8 mouse cellular contexts compared by ENCODE assay signal in the genomic region with DNA sequence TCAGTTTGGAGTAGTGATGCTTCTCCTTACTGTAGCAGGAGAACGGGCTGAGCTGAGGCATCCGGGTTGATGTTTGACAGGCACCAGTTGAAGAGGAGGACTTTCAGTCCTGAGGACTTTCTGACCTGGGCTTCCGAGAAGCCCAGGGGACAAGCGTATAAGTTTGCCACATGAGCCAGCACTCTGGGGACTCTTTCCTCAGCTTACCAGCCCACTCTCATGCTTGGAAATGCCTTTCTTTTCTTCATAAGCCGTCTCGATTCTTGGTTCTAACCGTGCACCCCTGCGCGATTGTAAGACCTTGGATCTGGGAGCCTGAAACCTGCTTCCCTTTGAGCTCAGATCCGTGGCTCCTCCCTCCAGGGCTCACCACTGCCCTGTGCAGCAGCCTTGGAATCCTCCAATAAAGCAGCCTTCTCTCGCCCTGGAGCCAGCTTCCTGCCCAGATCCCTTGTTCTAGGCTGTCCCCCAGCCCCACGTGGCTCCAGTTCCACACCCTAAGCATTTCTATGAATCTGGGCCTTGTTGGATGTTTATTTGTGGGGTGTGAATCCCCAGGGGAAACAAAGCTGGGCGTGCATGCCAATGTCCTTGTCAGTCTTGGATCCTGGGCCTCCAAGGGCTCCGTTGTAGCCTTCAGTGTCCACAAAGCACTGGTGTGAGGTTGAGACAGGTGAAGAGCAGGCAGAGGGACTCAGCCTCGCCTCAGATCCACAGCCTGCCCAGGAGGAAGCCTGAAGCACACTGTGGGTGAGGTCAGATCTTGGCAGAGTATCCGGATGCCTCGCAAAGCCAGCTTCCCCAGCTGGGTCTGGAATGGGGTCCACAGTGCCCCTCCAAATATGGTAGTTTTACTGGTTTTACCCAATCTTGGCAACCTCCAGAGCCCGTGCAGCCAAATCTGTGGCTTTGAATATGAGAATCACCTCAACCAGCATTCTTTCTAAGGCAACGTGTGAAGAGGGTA.
DNase-seq lines count a peak whose midpoint lies in the region; ATAC-seq lines count a peak whose summit lies in the region.

No protein-coding gene starts in this region.

- H3K27ac ChIP-seq in embryonic facial prominence, embryonic 11.5 days (replicated peaks; ENCODE audit: low read depth, low read length), result no peak overlapping the region
- H3K27ac ChIP-seq in hindbrain, embryonic 10.5 days, result peak overlapping the region; percentile 84
- H3K27ac ChIP-seq in limb, embryonic 13.5 days, result peak overlapping the region; percentile 65
- H3K27ac ChIP-seq in midbrain, embryonic 16.5 days (ENCODE audit: low read length), result peak overlapping the region; percentile 22; the same call in 1 of the 2 replicates

- peaks cover 2% of the 10 kb centered on the region; the same call in 1 of the 2 replicates for H3K4me1 ChIP-seq in embryonic facial prominence, embryonic 11.5 days (ENCODE audit: control insufficient read depth, insufficient read depth, low read length)
- peaks cover 49% of the 10 kb centered on the region for H3K4me1 ChIP-seq in hindbrain, embryonic 10.5 days (replicated peaks)
- peaks cover 46% of the 10 kb centered on the region for H3K4me1 ChIP-seq in limb, embryonic 13.5 days
- H3K4me1 ChIP-seq in midbrain, embryonic 16.5 days (ENCODE audit: control insufficient read depth, insufficient read depth, low read length), result peaks cover 11% of the 10 kb centered on the region

- no peaks in the 10 kb centered on the region for H3K27me3 ChIP-seq in embryonic facial prominence, embryonic 11.5 days (ENCODE audit: control insufficient read depth, insufficient read depth, low read length)
- no peaks in the 10 kb centered on the region; the same call in 1 of the 2 replicates for H3K27me3 ChIP-seq in hindbrain, embryonic 10.5 days (ENCODE audit: insufficient read depth, poor library complexity, severe bottlenecking)
- H3K27me3 ChIP-seq in limb, embryonic 13.5 days, result no peaks in the 10 kb centered on the region
- H3K27me3 ChIP-seq in midbrain, embryonic 16.5 days (ENCODE audit: control insufficient read depth, insufficient read depth, low read depth, low read length), result 0 out of 2 replicates have a peak, but pooled peaks cover 2% of the 10 kb centered on the region

- H3K4me2 ChIP-seq in embryonic facial prominence, embryonic 11.5 days (ENCODE audit: low read depth, low read length), result no peak overlapping the region
- H3K4me2 ChIP-seq in limb, embryonic 13.5 days (replicated peaks), result peak overlapping the region; percentile 14; the same call in 1 of the 2 replicates
- no peak overlapping the region for H3K4me2 ChIP-seq in midbrain, embryonic 16.5 days (ENCODE audit: low read length)

- H3K9me3 ChIP-seq in embryonic facial prominence, embryonic 11.5 days (replicated peaks; ENCODE audit: control insufficient read depth, low read length), result no peaks in the 10 kb centered on the region
- H3K9me3 ChIP-seq in hindbrain, embryonic 10.5 days, result no peaks in the 10 kb centered on the region
- no peaks in the 10 kb centered on the region for H3K9me3 ChIP-seq in limb, embryonic 13.5 days
- H3K9me3 ChIP-seq in midbrain, embryonic 16.5 days (replicated peaks; ENCODE audit: control insufficient read depth, low read length, poor library complexity, severe bottlenecking), result no peaks in the 10 kb centered on the region

- 47% methylated on average over 19 of the region's 19 CpGs for WGBS in embryonic facial prominence, embryonic 11.5 days
- 47% methylated on average over 19 of the region's 19 CpGs for WGBS in hindbrain, embryonic 10.5 days
- WGBS in limb, embryonic 13.5 days, result 39% methylated on average over 19 of the region's 19 CpGs
- 48% methylated on average over 19 of the region's 19 CpGs for WGBS in midbrain, embryonic 16.5 days

- H3K9ac ChIP-seq in embryonic facial prominence, embryonic 11.5 days (replicated peaks; ENCODE audit: low read length), result no peak overlapping the region; the same call in 1 of the 2 replicates
- H3K9ac ChIP-seq in limb, embryonic 13.5 days, result no peak overlapping the region
- H3K9ac ChIP-seq in midbrain, embryonic 16.5 days (ENCODE audit: low read depth, low read length), result no peak overlapping the region

- peak; percentile 12 for ATAC-seq in embryonic facial prominence, embryonic 11.5 days (replicated peaks; ENCODE audit: insufficient number of reproducible peaks, low FRiP score, low TSS enrichment, low read depth)
- ATAC-seq in limb, embryonic 13.5 days (ENCODE audit: low FRiP score, low read depth), result peak; percentile 71
- no peak for ATAC-seq in midbrain, embryonic 16.5 days

- no peaks in the 10 kb centered on the region for H3K36me3 ChIP-seq in embryonic facial prominence, embryonic 11.5 days (replicated peaks; ENCODE audit: control insufficient read depth, insufficient read depth, low read depth, low read length)
- no peaks in the 10 kb centered on the region for H3K36me3 ChIP-seq in hindbrain, embryonic 10.5 days
- H3K36me3 ChIP-seq in limb, embryonic 13.5 days, result no peaks in the 10 kb centered on the region
- H3K36me3 ChIP-seq in midbrain, embryonic 16.5 days (ENCODE audit: control insufficient read depth, insufficient read depth, low read length), result no peaks in the 10 kb centered on the region

- no peak overlapping the region for H3K4me3 ChIP-seq in embryonic facial prominence, embryonic 11.5 days (ENCODE audit: low read depth, low read length)
- H3K4me3 ChIP-seq in hindbrain, embryonic 10.5 days, result no peak overlapping the region
- H3K4me3 ChIP-seq in limb, embryonic 13.5 days, result no peak overlapping the region
- H3K4me3 ChIP-seq in midbrain, embryonic 16.5 days (ENCODE audit: low read depth, low read length), result no peak overlapping the region

- DNase-seq in left cerebral cortex, postnatal 4 days, result peak; percentile 75
- no peak for DNase-seq in left cerebral cortex, adult 9 months (ENCODE audit: low spot score in 2 of 2)
- no peak for DNase-seq in embryonic facial prominence, embryonic 11.5 days (ENCODE audit: low spot score)
- no peak for DNase-seq in hindbrain, embryonic 10.5 days (ENCODE audit: low spot score)
- DNase-seq in layer of hippocampus, adult 9-10 months (ENCODE audit: low spot score), result no peak
- DNase-seq in thymus, postnatal 36 days, result no peak

- intact Hi-C loops in left cerebral cortex, postnatal 4 days (cut with DNase I), result no loop called here
